Mouse (Mus musculus) urinary bladder, postnatal 36 days (tissue): ENCODE data around the gene Tgfb1i1.

Experiments used
- DNase-seq, 2 experiments: peaks; one replicate each; pipeline ENCODE4 v3.0.0; 2022; ENCODE audit warnings: low spot score in 2 of 2, mixed read lengths in 1 of 2

Tgfb1i1 gene

DNA sequence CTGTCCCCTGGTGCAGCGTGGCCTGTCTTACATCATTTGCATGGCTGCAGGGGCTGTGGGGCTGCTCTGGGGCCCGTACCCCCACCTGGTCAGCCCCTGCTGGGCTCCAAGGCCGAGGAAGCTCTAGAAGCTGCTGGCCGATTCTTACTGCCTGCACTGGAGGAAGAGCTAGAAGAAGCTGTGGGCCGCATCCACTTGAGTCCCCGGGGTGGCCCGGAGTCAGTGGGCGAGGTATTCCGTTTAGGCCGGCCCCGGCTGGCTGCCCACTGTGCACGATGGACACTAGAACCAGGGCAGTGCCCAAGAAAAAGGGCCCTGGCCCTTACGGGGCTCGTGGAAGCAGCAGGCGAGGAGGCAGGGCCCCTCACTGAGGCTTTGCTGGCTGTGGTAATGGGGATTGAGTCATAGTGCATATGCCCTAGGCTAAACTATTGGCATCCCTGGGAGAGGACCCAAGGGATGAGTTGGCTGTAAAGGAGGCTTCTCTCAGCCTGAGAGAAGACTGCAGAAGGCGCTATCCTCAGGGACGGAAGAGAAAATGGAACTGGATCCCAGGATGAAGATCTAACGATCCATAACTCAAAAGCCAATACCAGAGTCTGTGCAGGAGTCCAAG, 2.1 kb upstream of the Tgfb1i1 start:
- no peak for DNase-seq

GRCm38 (mm10) chr7:128245547-128245946, 1.1 kb upstream of the Tgfb1i1 start:
- DNase-seq = no peak

- DNase-seq = peak; percentile 70 to 84
These were observed 831 bp downstream of the Tgfb1i1 start for GRCm38 (mm10) chr7:128247443-128247842.

GRCm38 (mm10) chr7:128248081-128249042, 1.8 kb downstream of the Tgfb1i1 start:
- no peak for DNase-seq

GRCm38 (mm10) chr7:128249998-128250397, 3.4 kb downstream of the Tgfb1i1 start:
- no peak for DNase-seq

DNA sequence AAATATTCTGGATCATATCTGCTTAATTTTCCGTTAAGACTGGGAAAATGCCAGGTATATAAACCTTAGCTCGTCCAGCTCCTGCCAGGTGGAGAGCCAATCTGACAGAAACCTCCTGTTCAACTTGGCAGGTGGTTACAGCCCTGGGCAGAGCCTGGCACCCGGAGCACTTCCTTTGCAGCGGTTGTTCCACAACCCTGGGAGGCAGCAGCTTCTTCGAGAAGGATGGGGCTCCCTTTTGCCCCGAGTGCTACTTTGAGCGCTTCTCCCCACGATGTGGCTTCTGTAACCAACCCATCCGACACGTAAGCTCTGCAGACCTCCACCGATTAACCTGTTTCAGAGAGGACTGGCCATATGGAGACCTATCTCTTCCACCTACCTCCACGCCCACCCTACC, 5.3 kb downstream of the Tgfb1i1 start:
- no peak for DNase-seq

DNA sequence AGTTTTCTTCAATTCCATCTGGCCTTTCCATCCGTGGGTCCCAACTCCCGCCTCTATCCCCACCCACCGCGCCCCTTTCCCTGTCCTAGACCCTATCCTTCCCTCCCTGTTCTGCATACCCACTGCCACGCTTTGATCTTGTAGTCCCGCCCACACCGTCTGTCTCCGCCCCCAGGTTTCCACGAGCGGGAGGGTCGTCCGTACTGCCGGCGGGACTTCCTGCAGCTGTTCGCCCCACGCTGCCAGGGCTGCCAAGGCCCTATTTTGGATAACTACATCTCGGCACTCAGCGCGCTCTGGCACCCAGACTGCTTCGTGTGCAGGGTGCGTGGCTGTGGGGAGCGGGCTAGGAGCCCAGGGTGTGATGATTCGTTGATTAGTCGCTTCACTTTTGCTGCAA, 6.0 kb downstream of the Tgfb1i1 start:
- no peak for DNase-seq

- DNase-seq = no peak
These were observed 8.4 kb downstream of the Tgfb1i1 start for GRCm38 (mm10) chr7:128254978-128255377.

DNA sequence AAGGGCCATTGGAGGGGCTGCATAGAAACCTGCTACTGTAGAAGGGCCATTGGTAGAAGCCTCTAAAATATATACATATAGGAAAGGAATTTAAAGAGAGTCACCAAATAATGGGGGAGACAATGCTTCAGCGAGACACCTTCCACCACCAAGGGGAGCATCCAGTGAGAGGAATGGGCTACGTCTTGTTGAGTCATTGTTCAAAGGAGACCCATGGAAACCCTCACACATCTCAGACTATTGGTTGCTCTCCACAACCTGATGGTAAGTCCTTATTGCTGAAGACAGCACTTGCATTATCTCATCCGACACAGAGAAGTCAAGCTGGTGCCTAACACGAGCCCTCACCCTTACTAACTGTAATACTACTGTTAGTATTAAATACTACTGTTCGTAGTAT, 9.1 kb downstream of the Tgfb1i1 start:
- no peak for DNase-seq

DNA sequence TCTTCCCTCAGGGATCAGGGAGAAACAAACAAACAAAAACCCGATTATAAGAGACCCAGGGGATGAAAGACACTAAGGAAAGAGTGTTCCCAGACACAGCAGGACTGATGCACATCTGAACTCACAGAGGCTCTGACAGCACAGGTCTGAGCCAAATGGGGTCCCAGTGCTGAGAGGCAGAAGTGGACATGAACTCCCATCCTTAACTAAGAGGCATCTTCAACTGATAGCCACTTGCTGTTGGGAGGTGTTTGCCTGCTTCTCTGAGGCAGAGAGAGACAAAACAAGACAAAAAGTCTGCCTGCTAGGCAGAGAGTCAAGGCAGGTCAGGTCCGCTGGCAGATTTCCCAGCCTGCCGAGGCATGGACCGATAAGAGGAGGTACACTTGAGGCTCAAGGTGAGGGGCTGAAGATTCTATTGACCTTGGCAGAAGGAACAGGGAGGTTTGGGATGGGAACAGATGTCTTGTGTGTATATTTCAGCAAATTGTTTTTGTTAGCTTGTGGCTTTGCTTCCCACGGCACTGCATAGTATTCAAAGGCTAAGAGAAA, 10.2 kb downstream of the Tgfb1i1 start:
- DNase-seq = no peak

DNA sequence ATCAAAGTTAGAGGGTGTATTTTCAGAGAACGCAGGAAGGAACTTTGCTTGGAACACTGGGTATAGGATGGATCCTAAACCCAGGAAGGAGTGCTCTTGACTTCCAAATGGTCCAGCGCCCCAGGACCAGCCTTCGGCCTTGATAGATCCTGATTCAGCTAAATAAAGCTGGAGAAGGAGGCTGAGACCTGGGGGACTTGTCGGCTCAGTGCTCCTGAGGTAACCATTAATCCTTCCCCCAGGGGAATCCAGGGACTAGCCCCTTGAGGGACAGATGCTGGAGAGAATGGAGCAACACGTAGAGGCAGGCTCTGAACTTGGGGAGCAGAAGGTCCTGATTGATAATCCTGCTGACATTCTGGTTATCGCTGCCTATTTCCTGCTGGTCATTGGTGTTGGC, 18.8 kb downstream of the Tgfb1i1 start, which contains the start of gene Slc5a2:
TSS of gene Slc5a2 (plus strand) at position 247 of the 400 bp plus-strand sequence.
- no peak for DNase-seq

- no peak for DNase-seq
These were observed 19.4 kb downstream of the Tgfb1i1 start for GRCm38 (mm10) chr7:128266056-128266455.

DNA sequence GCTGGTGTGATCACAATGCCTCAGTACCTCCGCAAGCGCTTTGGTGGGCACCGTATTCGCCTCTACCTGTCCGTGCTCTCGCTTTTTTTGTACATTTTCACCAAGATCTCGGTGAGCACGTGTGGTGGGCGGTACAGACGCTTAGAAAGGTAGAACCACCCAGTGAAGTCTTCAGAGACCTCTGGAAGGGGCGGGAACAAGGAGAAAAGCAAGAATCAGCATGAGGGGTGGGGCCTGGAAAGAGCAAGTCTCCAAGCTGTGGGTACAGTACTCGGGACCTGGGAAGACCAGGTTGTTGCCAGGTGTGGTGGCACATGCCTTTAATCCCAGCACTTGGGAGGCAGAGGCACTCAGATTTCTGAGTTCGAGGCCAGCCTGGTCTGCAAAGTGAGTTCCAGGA, 20.8 kb downstream of the Tgfb1i1 start:
- DNase-seq = no peak

GRCm38 (mm10) chr7:128267813-128268212, 21.2 kb downstream of the Tgfb1i1 start:
- no peak for DNase-seq

GRCm38 (mm10) chr7:128270431-128270850, 23.8 kb downstream of the Tgfb1i1 start:
- DNase-seq = no peak

GRCm38 (mm10) chr7:128271496-128271895, 24.9 kb downstream of the Tgfb1i1 start:
- DNase-seq = no peak

- no peak for DNase-seq
These were observed 29.4 kb downstream of the Tgfb1i1 start for GRCm38 (mm10) chr7:128276051-128276450.

GRCm38 (mm10) chr7:128279750-128280149, 33.1 kb downstream of the Tgfb1i1 start:
- no peak for DNase-seq

DNA sequence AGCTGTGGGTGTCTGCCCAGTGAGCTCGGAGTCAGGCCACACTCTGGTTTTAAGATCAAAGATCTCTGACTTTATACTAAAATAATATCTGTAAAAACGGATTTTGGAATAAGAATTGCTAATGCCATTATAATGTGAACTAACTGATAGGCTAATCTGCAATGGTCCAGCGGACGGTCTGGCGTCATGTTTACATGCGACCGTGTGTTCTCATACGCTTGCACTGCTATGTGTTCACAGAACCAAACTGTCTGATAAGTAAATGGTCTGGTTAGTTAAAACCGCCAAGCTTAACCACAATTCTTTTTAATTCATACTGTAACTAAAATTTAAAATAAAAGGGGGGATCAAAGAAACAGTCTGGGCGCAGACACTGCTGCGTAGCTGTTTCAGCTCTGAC, 35.2 kb downstream of the Tgfb1i1 start:
- DNase-seq = no peak

- DNase-seq = no peak
These were observed 36.1 kb downstream of the Tgfb1i1 start for GRCm38 (mm10) chr7:128282532-128283244.

DNA sequence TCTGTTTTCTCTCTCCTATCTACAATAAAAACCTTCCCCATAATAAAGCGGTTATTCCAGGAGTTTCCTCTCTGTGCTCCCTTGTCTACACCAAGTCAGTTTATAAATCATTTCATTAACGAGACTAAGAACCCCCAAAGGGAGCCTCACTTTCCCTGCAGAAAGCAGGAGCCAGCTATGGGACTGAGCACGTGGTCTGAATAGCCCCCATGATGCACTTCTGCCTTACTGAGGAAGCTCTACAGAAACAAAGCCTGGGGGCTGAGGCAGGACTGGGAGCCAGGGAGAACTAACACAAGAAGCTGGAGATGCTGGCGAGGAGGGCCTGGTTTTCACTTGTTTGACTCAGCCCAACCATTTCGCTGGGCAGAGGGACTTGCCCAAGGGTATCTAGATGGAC, 37.4 kb downstream of the Tgfb1i1 start:
- no peak for DNase-seq

- DNase-seq = no peak
These were observed 38.4 kb downstream of the Tgfb1i1 start for GRCm38 (mm10) chr7:128285060-128285459.
